Mouse (Mus musculus): Measurements from ENCODE around the gene Tcf7l2. TPM values are rescaled to one million over a fixed set of nuclear protein-coding genes. Genes with fewer than 3 reads are reported as not detected.

The Tcf7l2 gene
- polyA plus RNA-seq, 2 experiments: 7.8 to 18.4 TPM

DNA sequence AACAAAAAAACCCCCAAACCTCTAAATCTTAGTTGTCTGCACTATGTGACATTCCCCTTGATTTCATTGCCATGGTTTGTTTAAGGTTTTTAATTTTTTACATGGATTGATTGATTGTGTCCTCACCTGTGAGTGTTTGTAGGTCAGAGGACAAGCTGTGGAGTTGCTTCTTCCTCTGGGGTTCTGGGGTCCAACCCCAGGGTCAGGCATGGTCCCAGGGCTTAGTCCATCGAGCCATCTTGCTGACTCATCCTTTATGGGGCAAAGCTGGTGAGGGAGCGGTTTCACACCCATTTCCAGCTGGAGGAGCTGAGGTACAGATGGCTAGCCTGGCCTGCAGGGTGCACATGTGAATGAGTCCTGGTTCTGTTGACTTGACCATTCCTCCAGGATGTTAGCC lies 66.7 kb downstream of the Tcf7l2 start:
- H3K9ac ChIP-seq (replicated peaks): no peak overlapping the region
- H3K27me3 ChIP-seq (ENCODE audit: control insufficient read depth, insufficient read depth, low read length): no peaks in the 10 kb centered on the region; the same call in 1 of the 2 replicates
- no peak overlapping the region for H3K4me2 ChIP-seq (ENCODE audit: low read depth)
- DNase-seq (ENCODE audit: low read depth in 3 of 3, low spot score in 3 of 3): no peak
- TF ChIP-seq EP300 (IDR thresholded peaks at IDR 0.05; ENCODE audit: low read depth) (no peak), CTCF (IDR thresholded peaks at IDR 0.05; ENCODE audit: low read depth) (no peak)
- H3K9me3 ChIP-seq (ENCODE audit: control insufficient read depth, low read length): no peaks in the 10 kb centered on the region
- H3K36me3 ChIP-seq (replicated peaks; ENCODE audit: control insufficient read depth, insufficient read depth, low read depth): no peaks in the 10 kb centered on the region
- ATAC-seq (ENCODE audit: insufficient read depth): no peak
- no peak overlapping the region for H3K4me3 ChIP-seq (ENCODE audit: insufficient read depth in 1 of 2, low read depth in 2 of 2, low read length in 2 of 2)
- WGBS (ENCODE audit: insufficient replicate concordance): 44% methylated on average over 2 of the region's 2 CpGs
- H3K4me1 ChIP-seq (replicated peaks; ENCODE audit: control insufficient read depth in 2 of 2, insufficient read depth in 2 of 2, low read length in 1 of 2): peaks cover 0 to 9% of the 10 kb centered on the region in 2 experiments; a peak in 1 of 4 replicates
- no peak overlapping the region for H3K27ac ChIP-seq

DNA sequence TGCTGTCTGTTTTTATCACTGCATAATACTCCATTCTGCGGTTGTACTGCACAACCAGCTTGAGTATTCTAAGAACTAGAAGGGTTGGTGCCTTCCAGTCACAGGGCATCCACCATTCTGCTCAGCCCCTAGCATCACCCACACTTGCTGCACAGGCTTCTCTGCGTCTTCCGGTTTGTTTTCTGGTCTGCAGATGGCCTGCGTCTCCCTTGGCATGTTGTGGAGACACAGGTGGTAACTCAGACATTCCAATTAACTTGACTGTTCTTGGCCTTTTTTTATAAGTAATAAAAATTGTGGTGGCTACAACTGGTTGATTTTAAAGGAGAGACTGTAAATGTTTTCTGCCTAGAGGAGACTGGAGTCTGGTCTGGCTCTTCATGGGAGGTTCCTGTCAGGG lies 67.9 kb downstream of the Tcf7l2 start:
- WGBS (ENCODE audit: insufficient replicate concordance): 82% methylated on average over 4 of the region's 4 CpGs
- no peak overlapping the region for H3K27ac ChIP-seq
- H3K9ac ChIP-seq (replicated peaks): no peak overlapping the region
- no peak overlapping the region for H3K4me2 ChIP-seq (ENCODE audit: low read depth)
- TF ChIP-seq CTCF (IDR thresholded peaks at IDR 0.05; ENCODE audit: low read depth) (no peak), EP300 (IDR thresholded peaks at IDR 0.05; ENCODE audit: low read depth) (no peak)
- DNase-seq (ENCODE audit: low read depth in 3 of 3, low spot score in 3 of 3) (no peak), ATAC-seq (ENCODE audit: insufficient read depth) (no peak)
- no peak overlapping the region for H3K4me3 ChIP-seq (ENCODE audit: insufficient read depth in 1 of 2, low read depth in 2 of 2, low read length in 2 of 2)
- no peaks in the 10 kb centered on the region for H3K9me3 ChIP-seq (ENCODE audit: control insufficient read depth, low read length)
- no peaks in the 10 kb centered on the region; the same call in 1 of the 2 replicates for H3K27me3 ChIP-seq (ENCODE audit: control insufficient read depth, insufficient read depth, low read length)
- H3K4me1 ChIP-seq (replicated peaks; ENCODE audit: control insufficient read depth in 2 of 2, insufficient read depth in 2 of 2, low read length in 1 of 2): peaks cover 0 to 8% of the 10 kb centered on the region in 2 experiments; a peak in 1 of 4 replicates
- H3K36me3 ChIP-seq (replicated peaks; ENCODE audit: control insufficient read depth, insufficient read depth, low read depth): no peaks in the 10 kb centered on the region

DNA sequence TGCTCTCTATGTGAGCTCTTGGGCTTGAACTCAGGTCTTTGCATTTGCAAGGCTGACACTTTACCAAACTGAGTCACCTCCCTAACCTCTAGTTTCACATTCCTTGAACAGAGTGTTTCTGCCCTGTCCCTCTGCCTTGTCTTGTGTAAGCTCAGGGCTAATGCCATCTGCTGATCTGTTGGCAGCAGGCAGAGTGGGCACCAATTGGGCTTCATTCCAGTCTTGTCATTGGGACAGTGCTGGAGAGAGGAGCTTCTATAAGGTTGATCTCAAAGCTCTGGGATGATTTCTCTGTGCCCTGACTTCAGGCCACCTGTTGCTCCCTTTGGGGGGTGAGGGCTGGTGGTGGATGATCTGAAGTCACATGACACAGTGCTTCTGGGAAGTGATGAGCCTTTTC lies 70.6 kb downstream of the Tcf7l2 start:
- H3K9ac ChIP-seq (replicated peaks): no peak overlapping the region

DNA sequence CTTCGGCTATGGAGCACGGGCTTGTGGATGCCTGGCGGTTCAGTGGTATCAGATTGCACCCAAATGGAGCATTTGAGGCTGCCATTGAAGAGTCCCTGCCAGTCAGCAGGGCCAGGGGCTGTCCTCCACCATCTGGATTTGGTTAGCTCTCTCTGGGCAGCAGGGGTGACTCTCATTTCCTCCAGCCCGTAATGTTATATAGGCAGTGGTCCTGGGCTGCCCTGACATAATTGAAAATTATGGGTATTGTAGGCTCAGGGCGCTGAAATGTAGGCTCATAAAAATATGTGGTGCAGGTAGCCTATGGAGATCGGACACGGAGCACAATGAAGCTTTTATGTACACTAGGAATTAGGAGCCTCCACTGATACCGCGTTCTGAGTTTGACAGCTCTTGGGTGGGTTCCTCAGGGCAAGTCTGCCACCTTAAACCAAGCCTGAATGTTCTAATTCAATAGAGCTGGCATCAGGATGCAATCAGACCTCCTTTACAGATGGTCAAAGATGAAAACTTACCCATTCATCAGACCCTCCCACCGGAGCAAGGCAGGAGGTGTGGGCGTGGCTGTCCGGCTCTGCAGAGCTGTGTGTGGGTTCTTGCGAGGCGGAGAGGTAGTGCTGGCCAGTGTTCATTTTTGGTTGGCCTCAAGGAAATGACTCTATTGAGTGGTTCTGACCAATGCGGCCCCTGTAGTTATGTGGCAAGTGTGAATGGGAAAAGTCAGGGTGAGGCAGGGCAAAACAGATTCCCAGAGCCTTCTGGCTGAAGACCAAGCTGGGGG lies 73.6 kb downstream of the Tcf7l2 start:
- 69% methylated on average over 15 of the region's 15 CpGs for WGBS (ENCODE audit: insufficient replicate concordance)
- Histone ChIP-seq H3K4me2 (ENCODE audit: low read depth) (no peak overlapping the region), H3K9me3 (ENCODE audit: control insufficient read depth, low read length) (no peaks in the 10 kb centered on the region), H3K27me3 (ENCODE audit: control insufficient read depth, insufficient read depth, low read length) (no peaks in the 10 kb centered on the region), H3K4me1 (replicated peaks; ENCODE audit: control insufficient read depth in 2 of 2, insufficient read depth in 2 of 2, low read length in 1 of 2) (no peaks in the 10 kb centered on the region), H3K4me3 (ENCODE audit: insufficient read depth in 1 of 2, low read depth in 2 of 2, low read length in 2 of 2) (no peak overlapping the region), H3K27ac (no peak overlapping the region), H3K9ac (replicated peaks) (no peak overlapping the region), H3K36me3 (replicated peaks; ENCODE audit: control insufficient read depth, insufficient read depth, low read depth) (no peaks in the 10 kb centered on the region)
- DNase-seq (ENCODE audit: low read depth in 3 of 3, low spot score in 3 of 3) (no peak), ATAC-seq (ENCODE audit: insufficient read depth) (no peak)
- TF ChIP-seq CTCF (IDR thresholded peaks at IDR 0.05; ENCODE audit: low read depth) (no peak), EP300 (IDR thresholded peaks at IDR 0.05; ENCODE audit: low read depth) (no peak)

More for the DNA sequence above, 70.6 kb downstream of the Tcf7l2 start:
- DNase-seq (ENCODE audit: low read depth in 3 of 3, low spot score in 3 of 3) (no peak), ATAC-seq (ENCODE audit: insufficient read depth) (no peak)
- Histone ChIP-seq H3K27ac (no peak overlapping the region), H3K9me3 (ENCODE audit: control insufficient read depth, low read length) (no peaks in the 10 kb centered on the region), H3K4me2 (ENCODE audit: low read depth) (no peak overlapping the region), H3K27me3 (ENCODE audit: control insufficient read depth, insufficient read depth, low read length) (no peaks in the 10 kb centered on the region; the same call in 1 of the 2 replicates), H3K36me3 (replicated peaks; ENCODE audit: control insufficient read depth, insufficient read depth, low read depth) (no peaks in the 10 kb centered on the region), H3K4me3 (ENCODE audit: insufficient read depth in 1 of 2, low read depth in 2 of 2, low read length in 2 of 2) (no peak overlapping the region), H3K4me1 (replicated peaks; ENCODE audit: control insufficient read depth in 2 of 2, insufficient read depth in 2 of 2, low read length in 1 of 2) (peaks cover 0 to 2% of the 10 kb centered on the region in 2 experiments; a peak in 1 of 4 replicates)
- TF ChIP-seq CTCF (IDR thresholded peaks at IDR 0.05; ENCODE audit: low read depth): no peak
- no peak for TF ChIP-seq EP300 (IDR thresholded peaks at IDR 0.05; ENCODE audit: low read depth)

DNA sequence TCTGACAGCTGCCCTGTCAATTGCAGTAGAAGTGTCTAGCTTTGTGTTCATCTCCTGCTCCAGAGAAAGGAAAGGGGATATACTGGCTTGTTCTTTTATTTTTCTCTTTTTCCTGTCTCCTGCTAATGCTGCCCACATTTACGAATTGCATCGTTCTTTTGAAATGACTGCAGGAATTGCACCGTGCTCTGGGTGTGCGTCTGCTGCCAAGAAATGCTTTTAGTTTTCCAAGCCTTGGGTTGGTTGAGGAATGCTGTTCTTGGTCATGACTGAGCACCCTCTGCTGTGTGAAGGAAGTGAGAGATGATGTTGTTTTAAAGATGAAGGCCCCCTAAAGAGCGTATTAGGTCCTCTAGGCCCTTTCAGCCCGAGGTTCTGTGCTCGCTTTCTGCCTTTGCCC lies 75.4 kb downstream of the Tcf7l2 start:
- no peaks in the 10 kb centered on the region for H3K27me3 ChIP-seq (ENCODE audit: control insufficient read depth, insufficient read depth, low read length)

More for the DNA sequence above, 75.4 kb downstream of the Tcf7l2 start:
- no peaks in the 10 kb centered on the region for H3K4me1 ChIP-seq (replicated peaks; ENCODE audit: control insufficient read depth in 2 of 2, insufficient read depth in 2 of 2, low read length in 1 of 2)
- 75% methylated on average over 7 of the region's 7 CpGs for WGBS (ENCODE audit: insufficient replicate concordance)
- ATAC-seq (ENCODE audit: insufficient read depth) (no peak), DNase-seq (ENCODE audit: low read depth in 3 of 3, low spot score in 3 of 3) (no peak)
- H3K9me3 ChIP-seq (ENCODE audit: control insufficient read depth, low read length): no peaks in the 10 kb centered on the region
- TF ChIP-seq CTCF (IDR thresholded peaks at IDR 0.05; ENCODE audit: low read depth) (no peak), EP300 (IDR thresholded peaks at IDR 0.05; ENCODE audit: low read depth) (no peak)
- H3K9ac ChIP-seq (replicated peaks): no peak overlapping the region
- no peak overlapping the region for H3K4me2 ChIP-seq (ENCODE audit: low read depth)
- H3K27ac ChIP-seq: no peak overlapping the region
- H3K4me3 ChIP-seq (ENCODE audit: insufficient read depth in 1 of 2, low read depth in 2 of 2, low read length in 2 of 2): no peak overlapping the region
- H3K36me3 ChIP-seq (replicated peaks; ENCODE audit: control insufficient read depth, insufficient read depth, low read depth): no peaks in the 10 kb centered on the region

Measured in liver, embryonic 14.5 days (tissue).